In the genomic region with DNA sequence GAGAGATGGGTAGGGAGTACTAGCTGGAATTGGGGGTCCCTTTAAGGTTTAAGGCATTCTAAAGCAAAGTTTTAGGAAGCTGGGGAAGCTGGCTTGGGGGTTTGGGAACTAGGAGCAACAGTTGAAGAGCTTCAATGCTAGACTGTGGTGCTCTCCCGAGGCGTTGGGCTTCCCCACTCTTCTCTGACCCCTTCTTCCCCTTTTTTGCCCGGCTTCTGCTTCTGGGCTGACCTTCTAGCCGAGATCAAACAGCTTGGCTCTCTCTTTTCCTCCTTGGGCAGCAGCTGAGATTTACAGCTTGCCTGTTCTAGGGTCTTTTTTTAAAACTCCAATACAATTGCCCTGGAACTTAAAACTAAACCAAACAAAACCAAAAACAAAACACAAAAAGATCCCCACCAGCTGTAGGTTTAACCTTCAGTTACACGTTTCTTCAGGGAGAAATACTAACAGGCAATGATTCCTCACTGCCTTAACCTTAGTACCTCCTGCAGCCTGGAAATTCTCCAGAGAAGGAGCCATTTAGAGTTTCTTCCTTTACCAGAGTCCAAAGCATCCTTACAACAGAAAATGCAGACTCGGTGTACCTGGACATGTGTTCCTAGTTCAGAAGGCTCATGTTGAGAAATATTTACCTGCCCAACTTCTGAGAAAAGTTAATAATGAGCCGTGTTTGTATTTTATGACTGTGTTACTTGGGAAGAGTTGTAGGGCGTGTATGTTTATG, we compare ENCODE assay signal across 20 mouse cellular contexts. TPM values are rescaled to one million over a fixed set of nuclear protein-coding genes. Genes with fewer than 3 reads are reported as not detected.
DNase-seq lines count a peak whose midpoint lies in the region; ATAC-seq lines count a peak whose summit lies in the region.
"Had no signal": no experiment of that assay in that cellular context is flagged by ENCODE, and none has a peak within 500 bp of the region (broad histone marks: within the 10 kb centered on the region; RNA-seq: fewer than 3 reads in every experiment).

No protein-coding gene starts in this region.

- no peaks in the 10 kb centered on the region for H3K9me3 ChIP-seq in heart, embryonic 10.5 days
- H3K9me3 ChIP-seq in midbrain, embryonic 10.5 days (replicated peaks), result peaks cover 3% of the 10 kb centered on the region; the same call in 1 of the 2 replicates
- H3K9me3 ChIP-seq: embryonic facial prominence, embryonic 10.5 days had no signal

- no peaks in the 10 kb centered on the region for H3K36me3 ChIP-seq in heart, embryonic 10.5 days
- H3K36me3 ChIP-seq in midbrain, embryonic 10.5 days, result no peaks in the 10 kb centered on the region
- H3K36me3 ChIP-seq: embryonic facial prominence, embryonic 10.5 days had no signal

- H3K27me3 ChIP-seq in heart, embryonic 10.5 days (ENCODE audit: insufficient read depth, poor library complexity, severe bottlenecking), result 0 out of 2 replicates have a peak, but pooled peaks cover 8% of the 10 kb centered on the region
- no peaks in the 10 kb centered on the region for H3K27me3 ChIP-seq in midbrain, embryonic 10.5 days (ENCODE audit: low read depth, poor library complexity, severe bottlenecking)

- no peak overlapping the region for H3K4me3 ChIP-seq in heart, embryonic 10.5 days
- H3K4me3 ChIP-seq in midbrain, embryonic 10.5 days, result no peak overlapping the region
- H3K4me3 ChIP-seq: embryonic facial prominence, embryonic 10.5 days had no signal

- H3K27ac ChIP-seq in heart, embryonic 10.5 days, result no peak overlapping the region
- no peak overlapping the region for H3K27ac ChIP-seq in midbrain, embryonic 10.5 days (replicated peaks)
- H3K27ac ChIP-seq: embryonic facial prominence, embryonic 10.5 days had no signal

- H3K4me1 ChIP-seq in heart, embryonic 10.5 days, result no peaks in the 10 kb centered on the region
- H3K4me1 ChIP-seq in midbrain, embryonic 10.5 days, result no peaks in the 10 kb centered on the region

- DNase-seq in heart, embryonic 10.5 days (ENCODE audit: low spot score), result peak; percentile 42
- no peak for DNase-seq in heart, adult 9 months (ENCODE audit: low spot score in 2 of 2)
- peak; percentile 48 for DNase-seq in A20 (ENCODE audit: low read depth, low spot score)
- peak; percentile 6 for DNase-seq in MEL-GATA-1-ER (ENCODE audit: extremely low read depth, low read depth)
- no peak for DNase-seq in midbrain, embryonic 10.5 days (ENCODE audit: low spot score)
- DNase-seq in right cerebral cortex, adult 18-20 months, result no peak
- DNase-seq: cerebellum, adult 11-12 months; cerebellum, postnatal 36 days; gastrocnemius, postnatal 36 days; heart, postnatal 4 days; liver; lung, adult 18-20 months; thymus, postnatal 4 days had no signal

- peak; percentile 83 for ATAC-seq in megakaryocyte, adult 5-6 weeks (ENCODE audit: poor library complexity, severe bottlenecking)
- ATAC-seq: CD4-positive, CD25-positive, alpha-beta regulatory T cell, adult 4 months; forebrain, embryonic 14.5 days had no signal

- WGBS in heart, embryonic 10.5 days, result 60% methylated on average over 8 of the region's 8 CpGs
- 71% methylated on average over 8 of the region's 8 CpGs for WGBS in midbrain, embryonic 10.5 days

RNA-seq across cellular contexts. Expression of a gene that starts 12.4 kb away (rescaled TPM):
- 155 and 179 TPM in 2 replicates for polyA plus RNA-seq in heart, embryonic 10.5 days (2016; fragmentation: Nextera tagmentation; extraction: Ambion mirVana)
- 34.3 and 38.8 TPM in 2 replicates for total RNA-seq in megakaryocyte, adult 5-6 weeks (2015)
- total RNA-seq in megakaryocyte, adult 5-6 weeks (2017), result 79.5 and 91.3 TPM in 2 replicates
- polyA plus RNA-seq in midbrain, embryonic 10.5 days (2016; fragmentation: Nextera tagmentation; extraction: Ambion mirVana), result 227 and 228 TPM in 2 replicates

RNA-seq across cellular contexts. Expression of a gene that starts 41.6 kb away (rescaled TPM):
- 0.13 TPM in 1 of 2 replicates, not detected in the other for polyA plus RNA-seq in heart, embryonic 10.5 days (2016; fragmentation: Nextera tagmentation; extraction: Ambion mirVana)
- 0.13 TPM in 1 of 2 replicates, not detected in the other for total RNA-seq in megakaryocyte, adult 5-6 weeks (2015)
- total RNA-seq in megakaryocyte, adult 5-6 weeks (2017), result 0.07 TPM in 1 of 2 replicates, not detected in the other
- 0.04 TPM in 1 of 2 replicates, not detected in the other for polyA plus RNA-seq in midbrain, embryonic 10.5 days (2016; fragmentation: Nextera tagmentation; extraction: Ambion mirVana)
- total RNA-seq: gastrocnemius, postnatal 36 days; heart, postnatal 4 days had no signal
- polyA plus RNA-seq: CD4-positive, CD25-positive, alpha-beta regulatory T cell, adult 4 months; embryonic facial prominence, embryonic 10.5 days; forebrain, embryonic 14.5 days; heart, embryonic 14.5 days; large intestine, adult 2 months; neural tube, embryonic 14.5 days had no signal

RNA-seq across cellular contexts. Expression of a gene that starts 42.6 kb away (rescaled TPM):
- polyA plus RNA-seq in heart, embryonic 10.5 days (2016; fragmentation: Nextera tagmentation; extraction: Ambion mirVana), result 0.34 TPM in 1 of 2 replicates, not detected in the other
- not detected in 2 replicates for total RNA-seq in megakaryocyte, adult 5-6 weeks (2015)
- total RNA-seq in megakaryocyte, adult 5-6 weeks (2017), result not detected in 2 replicates
- 0.49 and 0.79 TPM in 2 replicates for polyA plus RNA-seq in midbrain, embryonic 10.5 days (2016; fragmentation: Nextera tagmentation; extraction: Ambion mirVana)
- total RNA-seq: gastrocnemius, postnatal 36 days; heart, postnatal 4 days had no signal
- polyA plus RNA-seq: heart, embryonic 14.5 days; large intestine, adult 2 months had no signal

RNA-seq across cellular contexts. Expression of a gene that starts 51.7 kb away (rescaled TPM):
- 22.5 and 28.1 TPM in 2 replicates for polyA plus RNA-seq in heart, embryonic 10.5 days (2016; fragmentation: Nextera tagmentation; extraction: Ambion mirVana)
- total RNA-seq in megakaryocyte, adult 5-6 weeks (2015), result 17.5 and 18.8 TPM in 2 replicates
- 11.1 and 12.0 TPM in 2 replicates for total RNA-seq in megakaryocyte, adult 5-6 weeks (2017)
- polyA plus RNA-seq in midbrain, embryonic 10.5 days (2016; fragmentation: Nextera tagmentation; extraction: Ambion mirVana), result 16.2 and 16.9 TPM in 2 replicates

RNA-seq across cellular contexts. Expression of a gene that starts 53.1 kb away (rescaled TPM):
- 15.3 and 21.5 TPM in 2 replicates for polyA plus RNA-seq in heart, embryonic 10.5 days (2016; fragmentation: Nextera tagmentation; extraction: Ambion mirVana)
- 19.7 and 19.8 TPM in 2 replicates for total RNA-seq in megakaryocyte, adult 5-6 weeks (2015)
- 22.5 and 24.2 TPM in 2 replicates for total RNA-seq in megakaryocyte, adult 5-6 weeks (2017)
- 25.1 and 26.0 TPM in 2 replicates for polyA plus RNA-seq in midbrain, embryonic 10.5 days (2016; fragmentation: Nextera tagmentation; extraction: Ambion mirVana)

Comparison
In these comparisons a context has a peak if more than half of its experiments do, and no peak if none do; other contexts are left out.
1. DNase-seq: peak in heart, embryonic 10.5 days (single experiment), A20 (single experiment) and MEL-GATA-1-ER (single experiment); none in heart, adult 9 months (0 of 2), midbrain, embryonic 10.5 days (single experiment) and right cerebral cortex, adult 18-20 months (single experiment).